Mouse (Mus musculus) heart, adult 2 months (tissue): ENCODE results near the gene Pcp2.

Experiments
- CTCF ChIP-seq: fragments of 200-600 bp; IDR thresholded peaks from 2 replicates; pipeline ENCODE4 v1.8.1; 2022; ENCODE audit warnings: antibody characterized with exemption, mild to moderate bottlenecking, moderate library complexity
- EP300 ChIP-seq: fragments of 200-500 bp; IDR thresholded peaks from 2 replicates; pipeline ENCODE4 v1.6.1; 2011; ENCODE audit warnings: low read depth, low read length, control low read depth; ENCODE audit not compliant: insufficient read depth
- POLR2A ChIP-seq: fragments of 200-500 bp; IDR thresholded peaks from 2 replicates; pipeline ENCODE4 v1.6.1; 2011; ENCODE audit warnings: mild to moderate bottlenecking, low read depth, low read length, control low read depth; ENCODE audit not compliant: insufficient read depth

DNA sequence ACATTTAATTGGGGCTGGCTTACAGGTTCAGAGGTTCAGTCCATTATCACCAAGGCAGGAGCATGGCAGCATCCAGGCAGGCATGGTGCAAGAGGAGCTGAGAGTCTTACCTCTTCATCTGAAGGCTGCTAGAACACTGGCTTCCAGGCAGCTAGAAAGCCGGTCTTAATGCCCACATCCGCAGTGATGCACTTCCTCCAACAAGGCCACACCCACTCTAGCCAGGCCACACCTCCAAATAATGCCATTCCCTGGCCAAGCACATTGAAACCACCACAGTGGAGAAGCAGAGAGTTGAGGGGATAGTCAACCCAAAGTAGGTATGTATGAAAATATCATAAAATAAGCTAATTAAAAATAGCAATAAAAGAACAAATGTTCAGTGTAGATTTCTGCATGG is 45.0 kb upstream of the Pcp2 start:
- TF ChIP-seq CTCF (no peak), EP300 (no peak), POLR2A (no peak)
